Mouse (Mus musculus) liver, adult 2 months (tissue): Measurements from ENCODE around the gene Per1.

Experiments
- CTCF ChIP-seq: fragments of 200-500 bp; IDR thresholded peaks from 2 replicates; pipeline ENCODE4 v1.5.1; 2011; ENCODE audit warnings: low read depth, low read length, control low read depth
- POLR2A ChIP-seq: fragments of 200-500 bp; IDR thresholded peaks from 2 replicates; pipeline ENCODE4 v1.6.1; 2011; ENCODE audit warnings: low read length, control low read depth; ENCODE audit not compliant: insufficient read depth; ENCODE audit errors: extremely low read depth

DNA sequence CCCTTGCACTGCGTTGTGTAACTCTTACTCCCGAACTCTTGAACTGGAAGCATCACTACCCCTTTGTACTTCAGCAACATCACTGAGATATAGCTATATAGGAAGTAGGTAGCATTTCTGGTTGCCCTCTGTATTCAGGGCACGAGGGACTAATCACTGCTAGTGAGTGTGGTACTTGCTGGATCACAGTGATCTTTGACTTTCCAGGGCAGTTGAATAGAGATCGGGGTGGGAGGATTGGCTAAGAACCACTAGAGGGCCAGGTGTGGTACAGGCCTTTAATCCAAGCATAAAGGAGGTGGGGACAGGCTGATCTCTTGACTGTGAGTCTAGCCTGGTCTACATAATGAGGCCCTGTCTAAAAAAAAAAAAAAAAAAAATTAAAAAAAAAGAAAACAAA, 2.1 kb upstream of the Per1 start:
- TF ChIP-seq POLR2A = no peak
- no peak; the same call in 1 of the 2 replicates for TF ChIP-seq CTCF
